Comparison of ENCODE assay signal across 8 mouse cellular contexts in the genomic region with DNA sequence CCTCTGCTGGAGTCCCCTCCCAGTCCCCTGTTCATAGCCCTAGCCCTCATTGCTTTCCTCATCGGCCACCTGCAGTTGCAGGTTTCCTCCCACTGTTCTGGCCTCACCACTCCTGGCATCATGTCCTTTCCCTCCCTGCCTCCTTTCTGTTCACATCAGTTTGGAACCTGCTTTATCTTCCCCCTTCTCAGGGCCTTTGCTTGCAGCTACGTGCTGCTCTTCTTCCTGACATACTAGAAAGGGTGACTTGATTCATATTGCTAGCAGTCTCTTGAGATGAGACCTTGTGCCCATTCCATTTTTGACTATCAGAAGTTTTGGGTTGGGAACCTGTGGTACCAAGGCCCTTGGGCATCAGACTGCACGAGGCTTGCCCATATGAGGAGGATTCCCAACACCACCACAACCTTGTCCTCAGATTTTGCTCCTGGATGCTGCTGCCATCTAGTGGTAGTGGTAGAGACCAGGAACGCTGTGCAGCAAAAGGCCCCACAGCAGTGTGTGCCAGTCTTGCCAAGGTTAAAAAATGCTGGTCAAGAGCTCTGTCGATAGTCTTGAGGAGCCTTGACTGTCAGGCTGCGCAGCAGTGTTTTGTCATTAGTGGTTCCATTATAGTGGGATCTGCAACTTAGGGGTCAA. TPM values are rescaled to one million over a fixed set of nuclear protein-coding genes. Genes with fewer than 3 reads are reported as not detected.
DNase-seq lines count a peak whose midpoint lies in the region; ATAC-seq and TF ChIP-seq lines count a peak whose summit lies in the region.

No protein-coding gene starts in this region.

- no peak for ATAC-seq in forebrain, postnatal 0 days
- ATAC-seq in forebrain, embryonic 12.5 days (ENCODE audit: low FRiP score), result no peak
- no peak for ATAC-seq in hindbrain, postnatal 0 days

- no peaks in the 10 kb centered on the region for H3K4me1 ChIP-seq in forebrain, postnatal 0 days (ENCODE audit: insufficient read depth)
- H3K4me1 ChIP-seq in forebrain, embryonic 12.5 days, result peaks cover 21% of the 10 kb centered on the region
- H3K4me1 ChIP-seq in hindbrain, postnatal 0 days (ENCODE audit: insufficient read depth, low read length), result peaks cover 10% of the 10 kb centered on the region; the same call in 1 of the 2 replicates

- no peak overlapping the region for H3K4me2 ChIP-seq in forebrain, postnatal 0 days (ENCODE audit: low read depth)
- H3K4me2 ChIP-seq in forebrain, embryonic 12.5 days, result no peak overlapping the region
- H3K4me2 ChIP-seq in hindbrain, postnatal 0 days (ENCODE audit: low read depth, low read length), result no peak overlapping the region

- H3K4me3 ChIP-seq in forebrain, postnatal 0 days (ENCODE audit: low read depth, low read length), result no peak overlapping the region
- no peak overlapping the region for H3K4me3 ChIP-seq in forebrain, embryonic 12.5 days (replicated peaks)
- H3K4me3 ChIP-seq in hindbrain, postnatal 0 days (ENCODE audit: low read length), result no peak overlapping the region

- no peaks in the 10 kb centered on the region for H3K9me3 ChIP-seq in forebrain, postnatal 0 days (ENCODE audit: low read length)
- H3K9me3 ChIP-seq in forebrain, embryonic 12.5 days, result no peaks in the 10 kb centered on the region
- H3K9me3 ChIP-seq in hindbrain, postnatal 0 days (ENCODE audit: low read length), result no peaks in the 10 kb centered on the region

- no peaks in the 10 kb centered on the region for H3K27me3 ChIP-seq in forebrain, postnatal 0 days (ENCODE audit: insufficient read depth, low read length)
- peaks cover 7% of the 10 kb centered on the region for H3K27me3 ChIP-seq in forebrain, embryonic 12.5 days
- no peaks in the 10 kb centered on the region for H3K27me3 ChIP-seq in hindbrain, postnatal 0 days (ENCODE audit: insufficient read depth, low read length)

- peak; percentile 55 for DNase-seq in forebrain, postnatal 0 days
- peak; percentile 53 for DNase-seq in ovary, postnatal 36 days (ENCODE audit: low spot score)
- no peak for DNase-seq in ovary, postnatal 14 days (ENCODE audit: low spot score)
- peak; percentile 29 for DNase-seq in c-Kit-negative CD71-positive TER-119-positive erythroid progenitor cells, embryonic 14.5 days (ENCODE audit: low read depth, low spot score)
- peak; percentile 60 for DNase-seq in hindbrain, postnatal 0 days (ENCODE audit: low spot score)
- peak; percentile 48 to 74 for DNase-seq in lung, postnatal 4 days
- peak; percentile 71 for DNase-seq in thymus, postnatal 4 days

- H3K36me3 ChIP-seq in forebrain, postnatal 0 days (ENCODE audit: insufficient read depth), result peaks cover 75% of the 10 kb centered on the region
- peaks cover 74% of the 10 kb centered on the region for H3K36me3 ChIP-seq in forebrain, embryonic 12.5 days (replicated peaks)
- peaks cover 68% of the 10 kb centered on the region for H3K36me3 ChIP-seq in hindbrain, postnatal 0 days (ENCODE audit: insufficient read depth, low read length)

- TF ChIP-seq CTCF in forebrain, postnatal 0 days (IDR thresholded peaks at IDR 0.05; ENCODE audit: low read depth), result peak; percentile 80
- TF ChIP-seq CTCF in hindbrain, postnatal 0 days (IDR thresholded peaks at IDR 0.05; ENCODE audit: low read depth), result peak; percentile 79

- H3K9ac ChIP-seq in forebrain, postnatal 0 days, result no peak overlapping the region
- no peak overlapping the region for H3K9ac ChIP-seq in forebrain, embryonic 12.5 days
- H3K9ac ChIP-seq in hindbrain, postnatal 0 days (replicated peaks; ENCODE audit: low read length), result no peak overlapping the region

- WGBS in forebrain, postnatal 0 days, result 68% methylated on average over 6 of the region's 6 CpGs
- 72% methylated on average over 6 of the region's 6 CpGs for WGBS in forebrain, embryonic 12.5 days
- WGBS in hindbrain, postnatal 0 days, result 68% methylated on average over 6 of the region's 6 CpGs

- H3K27ac ChIP-seq in forebrain, postnatal 0 days (ENCODE audit: low read depth, low read length), result no peak overlapping the region
- H3K27ac ChIP-seq in forebrain, embryonic 12.5 days, result no peak overlapping the region
- no peak overlapping the region for H3K27ac ChIP-seq in hindbrain, postnatal 0 days

RNA-seq across cellular contexts. Expression of gene Leng9, which starts 4.5 kb away (rescaled TPM):
- 5.1 and 5.5 TPM in 2 replicates for total RNA-seq in forebrain, postnatal 0 days (2014; rRNA removed)
- polyA plus RNA-seq in forebrain, postnatal 0 days (2015; fragmentation: Nextera tagmentation; extraction: Ambion mirVana), result 4.4 and 4.8 TPM in 2 replicates
- 3.0 TPM in 2 replicates for polyA plus RNA-seq in forebrain, embryonic 12.5 days (2016; fragmentation: Nextera tagmentation; extraction: Ambion mirVana)
- 4.2 and 4.4 TPM in 2 replicates for total RNA-seq in hindbrain, postnatal 0 days (2014; rRNA removed)
- 4.2 and 5.4 TPM in 2 replicates for polyA plus RNA-seq in hindbrain, postnatal 0 days (2015; fragmentation: Nextera tagmentation; extraction: Ambion mirVana)

RNA-seq across cellular contexts. Expression of gene Leng8, which starts 8.8 kb away (rescaled TPM):
- 124 and 174 TPM in 2 replicates for total RNA-seq in forebrain, postnatal 0 days (2014; rRNA removed)
- 20.5 and 35.8 TPM in 2 replicates for polyA plus RNA-seq in forebrain, postnatal 0 days (2015; fragmentation: Nextera tagmentation; extraction: Ambion mirVana)
- 104 and 115 TPM in 2 replicates for polyA plus RNA-seq in forebrain, embryonic 12.5 days (2016; fragmentation: Nextera tagmentation; extraction: Ambion mirVana)
- total RNA-seq in hindbrain, postnatal 0 days (2014; rRNA removed), result 183 and 264 TPM in 2 replicates
- polyA plus RNA-seq in hindbrain, postnatal 0 days (2015; fragmentation: Nextera tagmentation; extraction: Ambion mirVana), result 49.1 and 50.8 TPM in 2 replicates

RNA-seq across cellular contexts. Expression of gene Cdc42ep5, which starts 19.0 kb away (rescaled TPM):
- 3.5 and 4.0 TPM in 2 replicates for total RNA-seq in forebrain, postnatal 0 days (2014; rRNA removed)
- 6.7 and 6.9 TPM in 2 replicates for polyA plus RNA-seq in forebrain, postnatal 0 days (2015; fragmentation: Nextera tagmentation; extraction: Ambion mirVana)
- polyA plus RNA-seq in forebrain, embryonic 12.5 days (2016; fragmentation: Nextera tagmentation; extraction: Ambion mirVana), result 11.3 and 14.0 TPM in 2 replicates
- 8.5 and 15.9 TPM in 2 replicates for total RNA-seq in hindbrain, postnatal 0 days (2014; rRNA removed)
- 11.7 and 12.0 TPM in 2 replicates for polyA plus RNA-seq in hindbrain, postnatal 0 days (2015; fragmentation: Nextera tagmentation; extraction: Ambion mirVana)

RNA-seq across cellular contexts. Expression of gene Ttyh1, which starts 26.5 kb away (rescaled TPM):
- total RNA-seq in forebrain, postnatal 0 days (2014; rRNA removed), result 180 and 204 TPM in 2 replicates
- 90.0 and 160 TPM in 2 replicates for polyA plus RNA-seq in forebrain, postnatal 0 days (2015; fragmentation: Nextera tagmentation; extraction: Ambion mirVana)
- 131 and 143 TPM in 2 replicates for polyA plus RNA-seq in forebrain, embryonic 12.5 days (2016; fragmentation: Nextera tagmentation; extraction: Ambion mirVana)
- 819 and 1,009 TPM in 2 replicates for total RNA-seq in hindbrain, postnatal 0 days (2014; rRNA removed)
- polyA plus RNA-seq in hindbrain, postnatal 0 days (2015; fragmentation: Nextera tagmentation; extraction: Ambion mirVana), result 249 and 272 TPM in 2 replicates
